Mouse (Mus musculus) thymus, adult 2 months (tissue): ENCODE data around the gene Prcd.

ENCODE experiments used
- CTCF ChIP-seq: fragments of 200-500 bp; IDR thresholded peaks from 2 replicates; pipeline ENCODE4 v1.5.1; 2012; ENCODE audit warnings: mild to moderate bottlenecking, control low read depth, low read length, moderate library complexity, borderline replicate concordance; ENCODE audit not compliant: control insufficient read depth, poor library complexity, insufficient read depth; ENCODE audit errors: extremely low read depth
- POLR2A ChIP-seq: fragments of 200-500 bp; IDR thresholded peaks from 2 replicates; pipeline ENCODE4 v1.6.1; 2012; ENCODE audit warnings: mild to moderate bottlenecking, low read length, control low read depth, moderate library complexity; ENCODE audit not compliant: control insufficient read depth, poor library complexity, insufficient read depth; ENCODE audit errors: extremely low read depth

DNA sequence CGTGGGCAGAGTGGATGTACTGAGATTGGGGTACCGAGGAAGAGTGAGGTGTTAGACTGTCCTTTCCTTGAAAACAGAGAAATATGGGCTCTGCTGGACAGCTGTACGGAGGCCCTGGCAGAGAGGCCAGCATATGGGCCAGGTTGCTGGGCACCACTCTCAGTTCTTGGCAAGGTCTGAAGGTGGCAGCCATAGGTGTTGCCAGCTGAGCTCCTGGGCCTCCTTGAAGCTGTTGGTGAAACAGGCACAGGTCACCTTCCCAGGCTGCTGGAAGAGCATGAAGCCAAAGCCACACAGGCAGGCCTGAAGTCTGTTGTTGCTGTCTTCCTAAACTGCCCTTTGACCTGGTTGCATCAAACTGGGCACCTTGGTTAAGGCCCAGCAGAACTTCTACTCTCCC, 11.6 kb upstream of the Prcd start:
- TF ChIP-seq CTCF (no peak), POLR2A (no peak)
